Mouse (Mus musculus) gastrocnemius, adult 18-20 months (tissue): ENCODE measurements around the gene Vsir. TPM values are rescaled to one million over a fixed set of nuclear protein-coding genes. Genes with fewer than 3 reads are reported as not detected.

ENCODE experiments used
- DNase-seq: peaks from one replicate; pipeline ENCODE4 v3.0.0; 2021; ENCODE audit warnings: low spot score
- total RNA-seq, 2 experiments: library from RNA; stranded (reverse); gene quantifications; 2 replicates each; pipeline ENCODE4 v1.2.3; 2021

Vsir gene
- total RNA-seq, 2 experiments from 2014 or later, result 3.8 to 4.6 TPM

- DNase-seq, result no peak
Observed at GRCm38 (mm10) chr10:60381142-60381925, 34.7 kb downstream of the Vsir start.

- DNase-seq, result no peak
Observed at GRCm38 (mm10) chr10:60388332-60388731, 41.7 kb downstream of the Vsir start.

- DNase-seq, result peak; percentile 27
Observed at GRCm38 (mm10) chr10:60389447-60389865, 42.8 kb downstream of the Vsir start.

GRCm38 (mm10) chr10:60390177-60390903, 43.7 kb downstream of the Vsir start:
- no peak for DNase-seq

GRCm38 (mm10) chr10:60390904-60391420, 44.3 kb downstream of the Vsir start:
- no peak for DNase-seq

GRCm38 (mm10) chr10:60391661-60392060, 45.0 kb downstream of the Vsir start:
- no peak for DNase-seq

- no peak for DNase-seq
Observed at GRCm38 (mm10) chr10:60394936-60395335, 48.3 kb downstream of the Vsir start.

GRCm38 (mm10) chr10:60395605-60396004, 49.0 kb downstream of the Vsir start:
- no peak for DNase-seq

GRCm38 (mm10) chr10:60398051-60398814, 51.6 kb downstream of the Vsir start:
- no peak for DNase-seq

GRCm38 (mm10) chr10:60399449-60399848, 52.8 kb downstream of the Vsir start, which contains the start of gene Gm17455:
TSS of gene Gm17455 (plus strand) at chr10:60399726.
- no peak for DNase-seq

- DNase-seq, result no peak
Observed at GRCm38 (mm10) chr10:60400507-60401295, 54.0 kb downstream of the Vsir start.

GRCm38 (mm10) chr10:60405460-60406177, 59.0 kb downstream of the Vsir start:
- peak; percentile 45 for DNase-seq

GRCm38 (mm10) chr10:60407831-60408230, 61.2 kb downstream of the Vsir start:
- DNase-seq, result peak; percentile 69

GRCm38 (mm10) chr10:60411794-60412193, 65.1 kb downstream of the Vsir start:
- DNase-seq, result no peak

GRCm38 (mm10) chr10:60413756-60414155, 67.1 kb downstream of the Vsir start:
- no peak for DNase-seq

GRCm38 (mm10) chr10:60417041-60417440, 70.4 kb downstream of the Vsir start:
- no peak for DNase-seq

- peak; percentile 52 for DNase-seq
Observed at GRCm38 (mm10) chr10:60418137-60418536, 71.5 kb downstream of the Vsir start.

- no peak for DNase-seq
Observed at GRCm38 (mm10) chr10:60419624-60420023, 73.0 kb downstream of the Vsir start.
